Mouse (Mus musculus): Measurements from ENCODE around the gene Hoxa3. TPM values are rescaled to one million over a fixed set of nuclear protein-coding genes. Genes with fewer than 3 reads are reported as not detected.
A peak's percentile ranks its signal among the peaks of the same experiment; 100 is the strongest.

Hoxa3 gene
- polyA plus RNA-seq, 2 experiments: 3.4 to 12.0 TPM

- H3K4me3 ChIP-seq (replicated peaks; ENCODE audit: low read length): peak overlapping the region; percentile 90
- no peak for DNase-seq (ENCODE audit: low spot score)
- no peaks in the 10 kb centered on the region for H3K27me3 ChIP-seq (ENCODE audit: control insufficient read depth, insufficient read depth, low read length)
- H3K36me3 ChIP-seq (ENCODE audit: control insufficient read depth, insufficient read depth, low read length): peaks cover 38% of the 10 kb centered on the region
- no peak for TF ChIP-seq POLR2A (IDR thresholded peaks at IDR 0.05; ENCODE audit: borderline replicate concordance, extremely low read depth, insufficient read depth, insufficient read length)
- H3K4me1 ChIP-seq (ENCODE audit: control insufficient read depth, insufficient read depth, low read length): peaks cover 27% of the 10 kb centered on the region
- 3% methylated on average over 27 of the region's 27 CpGs for WGBS
- ATAC-seq (ENCODE audit: low FRiP score, low read depth): no peak
- H3K27ac ChIP-seq (replicated peaks; ENCODE audit: low read depth, low read length): peak overlapping the region; percentile 95
- H3K9me3 ChIP-seq (ENCODE audit: control insufficient read depth, low read length): no peaks in the 10 kb centered on the region
- H3K4me2 ChIP-seq (replicated peaks; ENCODE audit: low read depth, low read length, severe bottlenecking): peak overlapping the region; percentile 96
- peak overlapping the region; percentile 98 for H3K9ac ChIP-seq (ENCODE audit: low read depth, low read length, severe bottlenecking)
Observed at GRCm38 (mm10) chr6:52248638-52249414, 35.7 kb upstream of the Hoxa3 start.

- peak overlapping the region; percentile 95 for H3K27ac ChIP-seq (replicated peaks; ENCODE audit: low read depth, low read length)
- peak overlapping the region; percentile 98 for H3K9ac ChIP-seq (ENCODE audit: low read depth, low read length, severe bottlenecking)
- peak overlapping the region; percentile 96 for H3K4me2 ChIP-seq (replicated peaks; ENCODE audit: low read depth, low read length, severe bottlenecking)
- WGBS: 3% methylated on average over 23 of the region's 23 CpGs
- DNase-seq (ENCODE audit: low spot score) (no peak), ATAC-seq (ENCODE audit: low FRiP score, low read depth) (no peak)
- TF ChIP-seq POLR2A (IDR thresholded peaks at IDR 0.05; ENCODE audit: borderline replicate concordance, extremely low read depth, insufficient read depth, insufficient read length): no peak
- H3K36me3 ChIP-seq (ENCODE audit: control insufficient read depth, insufficient read depth, low read length): peaks cover 33% of the 10 kb centered on the region
- peaks cover 35% of the 10 kb centered on the region for H3K4me1 ChIP-seq (ENCODE audit: control insufficient read depth, insufficient read depth, low read length)
- H3K9me3 ChIP-seq (ENCODE audit: control insufficient read depth, low read length): no peaks in the 10 kb centered on the region
- no peaks in the 10 kb centered on the region for H3K27me3 ChIP-seq (ENCODE audit: control insufficient read depth, insufficient read depth, low read length)
- H3K4me3 ChIP-seq (replicated peaks; ENCODE audit: low read length): peak overlapping the region; percentile 90
Observed at GRCm38 (mm10) chr6:52247766-52248637, 34.9 kb upstream of the Hoxa3 start.

GRCm38 (mm10) chr6:52246916-52247315, 33.8 kb upstream of the Hoxa3 start:
- ATAC-seq (ENCODE audit: low FRiP score, low read depth): no peak
- 4% methylated on average over 3 of the region's 3 CpGs for WGBS
- Histone ChIP-seq H3K27me3 (ENCODE audit: control insufficient read depth, insufficient read depth, low read length) (no peaks in the 10 kb centered on the region), H3K9me3 (ENCODE audit: control insufficient read depth, low read length) (no peaks in the 10 kb centered on the region), H3K4me2 (replicated peaks; ENCODE audit: low read depth, low read length, severe bottlenecking) (peak overlapping the region; percentile 96), H3K27ac (replicated peaks; ENCODE audit: low read depth, low read length) (peak overlapping the region; percentile 98), H3K4me3 (replicated peaks; ENCODE audit: low read length) (peak overlapping the region; percentile 90), H3K36me3 (ENCODE audit: control insufficient read depth, insufficient read depth, low read length) (peaks cover 23% of the 10 kb centered on the region), H3K4me1 (ENCODE audit: control insufficient read depth, insufficient read depth, low read length) (peaks cover 38% of the 10 kb centered on the region), H3K9ac (ENCODE audit: low read depth, low read length, severe bottlenecking) (peak overlapping the region; percentile 98)
- no peak for DNase-seq (ENCODE audit: low spot score)
- TF ChIP-seq POLR2A (IDR thresholded peaks at IDR 0.05; ENCODE audit: borderline replicate concordance, extremely low read depth, insufficient read depth, insufficient read length): no peak

- Histone ChIP-seq H3K27me3 (ENCODE audit: control insufficient read depth, insufficient read depth, low read length) (no peaks in the 10 kb centered on the region), H3K4me2 (replicated peaks; ENCODE audit: low read depth, low read length, severe bottlenecking) (peak overlapping the region; percentile 96), H3K4me1 (ENCODE audit: control insufficient read depth, insufficient read depth, low read length) (peaks cover 34% of the 10 kb centered on the region), H3K4me3 (replicated peaks; ENCODE audit: low read length) (peak overlapping the region; percentile 90), H3K9me3 (ENCODE audit: control insufficient read depth, low read length) (no peaks in the 10 kb centered on the region), H3K9ac (ENCODE audit: low read depth, low read length, severe bottlenecking) (peak overlapping the region; percentile 98), H3K36me3 (ENCODE audit: control insufficient read depth, insufficient read depth, low read length) (peaks cover 23% of the 10 kb centered on the region), H3K27ac (replicated peaks; ENCODE audit: low read depth, low read length) (peak overlapping the region; percentile 98)
- WGBS: under 1% methylated on average over 26 of the region's 26 CpGs
- no peak for DNase-seq (ENCODE audit: low spot score)
- TF ChIP-seq POLR2A (IDR thresholded peaks at IDR 0.05; ENCODE audit: borderline replicate concordance, extremely low read depth, insufficient read depth, insufficient read length): 0 out of 2 replicates have a peak, but pooled peaks have one; percentile 27
- ATAC-seq (ENCODE audit: low FRiP score, low read depth): no peak
Observed at GRCm38 (mm10) chr6:52246403-52246803, 33.3 kb upstream of the Hoxa3 start.

GRCm38 (mm10) chr6:52245757-52246142, 32.6 kb upstream of the Hoxa3 start, which contains the start of gene Hoxa11:
Hoxa11 (minus strand) TSS chr6:52245810.
- peak; percentile 82 for DNase-seq (ENCODE audit: low spot score)
- Histone ChIP-seq H3K9me3 (ENCODE audit: control insufficient read depth, low read length) (no peaks in the 10 kb centered on the region), H3K4me3 (replicated peaks; ENCODE audit: low read length) (peak within 1 kb of the TSS; percentile 90), H3K27ac (replicated peaks; ENCODE audit: low read depth, low read length) (peak within 1 kb of the TSS; percentile 98), H3K4me1 (ENCODE audit: control insufficient read depth, insufficient read depth, low read length) (peaks cover 33% of the 10 kb centered on the region), H3K9ac (ENCODE audit: low read depth, low read length, severe bottlenecking) (peak within 1 kb of the TSS; percentile 98), H3K4me2 (replicated peaks; ENCODE audit: low read depth, low read length, severe bottlenecking) (peak within 1 kb of the TSS; percentile 96), H3K27me3 (ENCODE audit: control insufficient read depth, insufficient read depth, low read length) (no peaks in the 10 kb centered on the region), H3K36me3 (ENCODE audit: control insufficient read depth, insufficient read depth, low read length) (peaks cover 20% of the 10 kb centered on the region)
- no peak for TF ChIP-seq POLR2A (IDR thresholded peaks at IDR 0.05; ENCODE audit: borderline replicate concordance, extremely low read depth, insufficient read depth, insufficient read length)
- under 1% methylated on average over 20 of the region's 20 CpGs for WGBS
- ATAC-seq (ENCODE audit: low FRiP score, low read depth): peak; percentile 64
